Mouse (Mus musculus): ENCODE data around the gene Gale. TPM values are rescaled to one million over a fixed set of nuclear protein-coding genes. Genes with fewer than 3 reads are reported as not detected.

Gene Gale
- polyA plus RNA-seq, 1 experiment from 2014 or later = 47.7 TPM

DNA sequence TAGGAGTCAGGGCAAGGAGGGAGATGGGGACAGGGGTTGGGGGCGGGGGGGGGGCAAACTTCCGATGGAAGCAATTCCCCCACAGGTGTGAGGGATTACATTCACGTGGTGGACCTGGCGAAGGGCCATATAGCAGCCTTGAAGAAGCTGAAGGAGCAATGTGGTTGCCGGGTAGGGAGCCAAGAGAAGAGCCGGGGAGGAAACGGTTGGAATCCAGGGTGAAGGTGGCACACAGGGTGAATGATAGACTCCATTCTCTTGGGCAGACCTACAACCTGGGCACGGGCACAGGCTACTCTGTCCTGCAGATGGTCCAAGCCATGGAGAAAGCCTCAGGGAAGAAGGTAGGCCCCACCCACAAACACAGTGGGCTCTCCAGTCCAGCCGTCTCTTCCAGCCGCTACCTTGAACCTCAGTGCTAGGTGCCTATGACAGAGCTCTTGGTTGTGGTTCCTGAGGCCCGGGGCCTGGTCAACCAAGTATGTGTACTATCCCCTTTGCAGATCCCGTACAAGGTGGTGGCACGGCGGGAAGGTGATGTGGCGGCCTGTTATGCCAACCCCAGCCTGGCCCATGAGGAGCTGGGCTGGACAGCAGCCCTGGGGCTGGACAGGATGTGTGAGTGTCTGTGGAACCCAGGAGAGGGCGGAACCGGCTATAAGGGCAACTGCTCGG lies 3.7 kb downstream of the Gale start:
- no peak for ATAC-seq (ENCODE audit: insufficient number of reproducible peaks, insufficient read depth, low FRiP score, low read depth)
- no peaks in the 10 kb centered on the region for H3K27me3 ChIP-seq (ENCODE audit: control insufficient read depth, insufficient read depth, low read length)
- H3K27ac ChIP-seq (ENCODE audit: low read length) = no peak overlapping the region
- H3K4me2 ChIP-seq (replicated peaks; ENCODE audit: low read depth, low read length) = no peak overlapping the region
- peaks cover 19% of the 10 kb centered on the region for H3K4me1 ChIP-seq (ENCODE audit: control insufficient read depth, insufficient read depth, low read length)
- peaks cover 39% of the 10 kb centered on the region for H3K36me3 ChIP-seq (ENCODE audit: control insufficient read depth, insufficient read depth, low read length)
- H3K4me3 ChIP-seq (ENCODE audit: low read depth, low read length) = no peak overlapping the region
- 86% methylated on average over 18 of the region's 18 CpGs for WGBS
- H3K9ac ChIP-seq (replicated peaks; ENCODE audit: low read depth, low read length) = no peak overlapping the region
- H3K9me3 ChIP-seq (ENCODE audit: control insufficient read depth, low read depth, low read length) = no peaks in the 10 kb centered on the region

DNA sequence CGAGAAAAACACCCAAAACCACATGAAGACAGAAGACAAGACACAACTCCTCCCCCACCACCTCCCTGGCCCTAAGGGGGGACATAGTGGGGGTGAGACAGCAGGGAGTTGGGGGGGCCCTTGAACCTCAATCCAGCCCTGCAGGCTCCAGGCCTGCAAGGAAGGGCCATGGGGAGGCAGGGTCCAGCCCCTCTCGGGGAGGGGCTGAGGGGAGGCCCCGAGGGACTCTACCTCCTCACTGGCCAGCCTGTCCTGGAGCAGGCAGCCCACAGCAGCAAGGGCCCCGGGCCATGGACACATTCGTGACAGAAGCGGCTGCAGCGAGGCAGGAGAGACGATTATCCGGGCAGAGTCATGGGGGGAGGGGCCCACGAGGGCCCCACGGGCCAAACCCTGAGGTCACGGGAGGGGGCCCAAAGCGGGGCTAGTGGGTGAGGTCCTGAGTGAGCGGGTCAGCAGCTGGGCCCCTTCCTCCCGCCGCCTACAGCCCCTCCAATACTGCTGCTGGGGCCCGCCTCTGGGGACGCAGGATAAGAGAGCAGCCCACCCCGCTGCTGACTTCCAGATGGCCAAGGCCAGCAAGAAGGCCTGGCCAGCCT lies 4.8 kb downstream of the Gale start:
- WGBS = 64% methylated on average over 19 of the region's 19 CpGs
- ATAC-seq (ENCODE audit: insufficient number of reproducible peaks, insufficient read depth, low FRiP score, low read depth) = no peak
- H3K4me3 ChIP-seq (ENCODE audit: low read depth, low read length) = no peak overlapping the region
- H3K9ac ChIP-seq (replicated peaks; ENCODE audit: low read depth, low read length) = no peak overlapping the region
- H3K9me3 ChIP-seq (ENCODE audit: control insufficient read depth, low read depth, low read length) = no peaks in the 10 kb centered on the region
- no peak overlapping the region for H3K4me2 ChIP-seq (replicated peaks; ENCODE audit: low read depth, low read length)
- peaks cover 39% of the 10 kb centered on the region for H3K36me3 ChIP-seq (ENCODE audit: control insufficient read depth, insufficient read depth, low read length)
- H3K27me3 ChIP-seq (ENCODE audit: control insufficient read depth, insufficient read depth, low read length) = no peaks in the 10 kb centered on the region
- peaks cover 19% of the 10 kb centered on the region for H3K4me1 ChIP-seq (ENCODE audit: control insufficient read depth, insufficient read depth, low read length)
- H3K27ac ChIP-seq (ENCODE audit: low read length) = no peak overlapping the region

GRCm38 (mm10) chr4:135969070-135969750 lies 5.7 kb downstream of the Gale start:
- H3K4me1 ChIP-seq (ENCODE audit: control insufficient read depth, insufficient read depth, low read length) = peaks cover 17% of the 10 kb centered on the region
- H3K9me3 ChIP-seq (ENCODE audit: control insufficient read depth, low read depth, low read length) = no peaks in the 10 kb centered on the region
- H3K9ac ChIP-seq (replicated peaks; ENCODE audit: low read depth, low read length) = no peak overlapping the region
- H3K4me2 ChIP-seq (replicated peaks; ENCODE audit: low read depth, low read length) = no peak overlapping the region
- no peak for ATAC-seq (ENCODE audit: insufficient number of reproducible peaks, insufficient read depth, low FRiP score, low read depth)
- no peak overlapping the region for H3K4me3 ChIP-seq (ENCODE audit: low read depth, low read length)
- peaks cover 39% of the 10 kb centered on the region for H3K36me3 ChIP-seq (ENCODE audit: control insufficient read depth, insufficient read depth, low read length)
- H3K27ac ChIP-seq (ENCODE audit: low read length) = no peak overlapping the region
- H3K27me3 ChIP-seq (ENCODE audit: control insufficient read depth, insufficient read depth, low read length) = no peaks in the 10 kb centered on the region
- 88% methylated on average over 11 of the region's 13 CpGs for WGBS

DNA sequence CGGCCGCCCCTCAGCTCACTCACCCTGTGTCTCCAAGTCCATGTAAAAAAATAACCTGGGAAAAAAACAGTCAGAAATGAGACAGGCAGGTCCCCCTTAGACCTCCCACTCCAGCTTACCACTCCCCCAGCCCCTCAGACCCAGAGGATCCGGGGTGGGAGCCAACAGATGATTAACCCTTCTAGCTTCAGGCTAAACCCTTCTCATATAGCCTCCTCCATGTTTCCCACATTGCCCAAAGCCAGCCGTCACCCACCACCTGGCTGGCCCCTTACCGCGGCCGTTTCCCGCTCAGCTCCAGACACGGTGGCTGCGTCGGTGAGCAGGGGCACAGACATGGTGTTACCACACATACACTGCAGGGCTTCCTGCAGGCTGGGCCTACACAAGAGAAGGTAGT lies 7.1 kb downstream of the Gale start:
- Histone ChIP-seq H3K27ac (ENCODE audit: low read length) (no peak overlapping the region), H3K9me3 (ENCODE audit: control insufficient read depth, low read depth, low read length) (no peaks in the 10 kb centered on the region), H3K4me2 (replicated peaks; ENCODE audit: low read depth, low read length) (no peak overlapping the region), H3K27me3 (ENCODE audit: control insufficient read depth, insufficient read depth, low read length) (no peaks in the 10 kb centered on the region), H3K36me3 (ENCODE audit: control insufficient read depth, insufficient read depth, low read length) (peaks cover 45% of the 10 kb centered on the region), H3K9ac (replicated peaks; ENCODE audit: low read depth, low read length) (no peak overlapping the region), H3K4me1 (ENCODE audit: control insufficient read depth, insufficient read depth, low read length) (peaks cover 12% of the 10 kb centered on the region; the same call in 1 of the 2 replicates), H3K4me3 (ENCODE audit: low read depth, low read length) (no peak overlapping the region)
- ATAC-seq (ENCODE audit: insufficient number of reproducible peaks, insufficient read depth, low FRiP score, low read depth) = no peak
- WGBS = 84% methylated on average over 11 of the region's 11 CpGs

DNA sequence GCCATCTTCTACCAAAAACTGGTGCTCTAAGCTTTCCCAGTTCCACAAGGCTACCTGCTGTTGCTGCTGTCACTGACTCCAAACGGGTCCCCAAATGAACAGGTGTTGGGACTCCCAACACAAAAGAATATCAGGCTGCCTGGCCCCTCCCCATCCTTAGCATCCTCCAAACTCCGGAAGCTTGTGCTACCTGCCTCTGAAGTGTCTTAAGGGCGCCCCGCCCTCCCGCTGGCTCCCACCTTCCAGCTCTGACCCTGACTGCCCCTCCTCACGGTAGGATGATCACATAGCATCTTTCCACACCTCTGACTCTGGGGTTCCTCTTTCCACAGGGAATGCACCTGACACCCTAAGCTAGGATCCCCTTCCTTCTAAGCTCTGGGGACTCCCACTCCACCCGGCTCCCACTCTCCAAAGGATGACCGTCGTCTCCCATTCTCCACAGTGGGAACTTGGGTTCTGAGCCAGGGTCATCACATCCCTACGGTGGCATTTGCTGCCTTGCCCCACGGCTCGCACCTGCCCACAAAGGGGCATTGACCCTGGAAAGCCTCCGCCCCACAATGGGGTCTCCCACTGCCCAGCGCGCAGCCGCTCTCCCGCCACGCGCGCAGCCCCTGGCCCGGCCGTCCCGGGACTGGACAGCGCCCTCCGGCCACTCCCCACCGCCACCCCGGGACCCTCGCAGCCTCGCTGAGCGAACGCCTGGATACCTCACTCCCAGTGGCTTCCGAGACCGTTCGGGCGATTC lies 8.5 kb downstream of the Gale start:
- H3K27me3 ChIP-seq (ENCODE audit: control insufficient read depth, insufficient read depth, low read length) = no peaks in the 10 kb centered on the region
- H3K9ac ChIP-seq (replicated peaks; ENCODE audit: low read depth, low read length) = peak overlapping the region; percentile 65
- peak overlapping the region; percentile 64 for H3K4me3 ChIP-seq (ENCODE audit: low read depth, low read length)
- H3K4me1 ChIP-seq (ENCODE audit: control insufficient read depth, insufficient read depth, low read length) = peaks cover 12% of the 10 kb centered on the region; the same call in 1 of the 2 replicates
- WGBS = under 1% methylated on average over 34 of the region's 35 CpGs
- H3K9me3 ChIP-seq (ENCODE audit: control insufficient read depth, low read depth, low read length) = no peaks in the 10 kb centered on the region
- 0 out of 2 replicates have a peak, but pooled peaks have one; percentile 44 for ATAC-seq (ENCODE audit: insufficient number of reproducible peaks, insufficient read depth, low FRiP score, low read depth)
- H3K27ac ChIP-seq (ENCODE audit: low read length) = no peak overlapping the region; the same call in 1 of the 2 replicates
- peaks cover 50% of the 10 kb centered on the region for H3K36me3 ChIP-seq (ENCODE audit: control insufficient read depth, insufficient read depth, low read length)
- H3K4me2 ChIP-seq (replicated peaks; ENCODE audit: low read depth, low read length) = peak overlapping the region; percentile 92

DNA sequence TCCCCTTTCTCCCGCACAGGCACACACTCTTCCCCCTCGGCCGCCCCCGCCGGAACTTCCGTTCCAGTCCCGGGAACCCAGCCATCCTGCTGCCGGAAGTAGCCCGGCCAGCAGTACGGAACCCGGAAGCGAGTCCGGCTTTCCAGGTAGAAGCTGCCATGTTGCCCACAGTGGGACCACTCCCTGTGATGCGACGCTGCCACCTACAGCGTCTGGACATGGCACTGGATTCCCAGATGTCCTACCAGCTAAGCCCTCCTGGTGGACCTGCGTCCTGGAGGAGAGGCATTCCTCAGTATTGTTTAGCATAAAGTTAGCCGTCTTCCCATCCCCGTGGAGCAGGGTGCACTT lies 9.0 kb downstream of the Gale start, which contains the start of gene Lypla2:
Gene Lypla2 (minus strand): TSS at position 71 of the 351 bp plus-strand sequence.
- Histone ChIP-seq H3K9me3 (ENCODE audit: control insufficient read depth, low read depth, low read length) (no peaks in the 10 kb centered on the region), H3K4me3 (ENCODE audit: low read depth, low read length) (peak within 1 kb of the TSS; percentile 64), H3K27ac (ENCODE audit: low read length) (no peak within 1 kb of the TSS; the same call in 1 of the 2 replicates), H3K36me3 (ENCODE audit: control insufficient read depth, insufficient read depth, low read length) (peaks cover 48% of the 10 kb centered on the region), H3K4me2 (replicated peaks; ENCODE audit: low read depth, low read length) (peak within 1 kb of the TSS; percentile 92), H3K4me1 (ENCODE audit: control insufficient read depth, insufficient read depth, low read length) (peaks cover 12% of the 10 kb centered on the region; the same call in 1 of the 2 replicates), H3K9ac (replicated peaks; ENCODE audit: low read depth, low read length) (peak within 1 kb of the TSS; percentile 65), H3K27me3 (ENCODE audit: control insufficient read depth, insufficient read depth, low read length) (no peaks in the 10 kb centered on the region)
- WGBS = 1% methylated on average over 19 of the region's 19 CpGs
- peak; percentile 89 for ATAC-seq (ENCODE audit: insufficient number of reproducible peaks, insufficient read depth, low FRiP score, low read depth)

DNA sequence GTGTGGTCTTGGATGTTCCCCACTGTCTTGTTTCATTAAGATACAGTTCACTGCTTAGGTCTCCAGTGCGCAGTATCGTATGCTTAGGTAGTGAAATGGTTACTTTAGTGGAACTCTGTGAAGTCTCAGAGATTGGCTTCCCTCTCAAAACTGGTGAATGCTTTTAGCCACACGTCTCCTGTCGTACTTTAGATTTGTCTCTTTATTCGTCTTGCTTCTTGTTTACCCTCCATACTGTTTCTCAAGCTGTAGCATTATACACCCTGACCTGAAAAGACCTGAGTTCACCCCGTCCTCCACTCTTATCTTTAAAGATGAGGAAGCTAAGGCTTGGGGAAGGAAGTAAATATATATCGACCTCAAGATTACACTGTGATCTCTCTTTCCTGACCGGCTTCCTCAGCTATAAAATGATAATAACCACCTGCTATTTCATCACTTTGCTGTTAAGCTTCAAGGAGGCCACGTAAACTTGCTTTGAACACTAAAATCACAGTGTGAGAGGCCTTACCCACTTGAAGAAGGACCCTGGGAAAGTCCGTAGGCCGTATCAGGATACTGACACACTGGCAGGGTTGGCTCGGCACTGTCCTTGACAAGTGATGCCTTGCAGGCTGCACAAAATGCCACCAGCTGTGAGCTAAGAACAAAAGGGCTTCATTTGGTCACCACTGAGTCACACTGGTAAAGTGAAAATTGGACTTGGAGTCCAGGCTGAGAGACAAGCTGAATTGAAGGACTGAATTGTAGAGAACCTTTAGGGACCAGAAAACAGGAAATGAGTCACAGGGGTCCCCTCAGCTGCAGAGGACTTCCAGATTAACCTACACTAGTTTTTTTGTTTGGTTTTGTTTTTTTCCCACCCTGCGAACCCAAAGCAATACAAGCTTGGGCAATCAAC lies 9.6 kb downstream of the Gale start:
- WGBS = 62% methylated on average over 13 of the region's 13 CpGs
- Histone ChIP-seq H3K4me1 (ENCODE audit: control insufficient read depth, insufficient read depth, low read length) (peaks cover 12% of the 10 kb centered on the region; the same call in 1 of the 2 replicates), H3K9me3 (ENCODE audit: control insufficient read depth, low read depth, low read length) (no peaks in the 10 kb centered on the region), H3K9ac (replicated peaks; ENCODE audit: low read depth, low read length) (no peak overlapping the region), H3K4me2 (replicated peaks; ENCODE audit: low read depth, low read length) (peak overlapping the region; percentile 92), H3K27me3 (ENCODE audit: control insufficient read depth, insufficient read depth, low read length) (no peaks in the 10 kb centered on the region), H3K4me3 (ENCODE audit: low read depth, low read length) (peak overlapping the region; percentile 64), H3K27ac (ENCODE audit: low read length) (no peak overlapping the region), H3K36me3 (ENCODE audit: control insufficient read depth, insufficient read depth, low read length) (peaks cover 42% of the 10 kb centered on the region)
- ATAC-seq (ENCODE audit: insufficient number of reproducible peaks, insufficient read depth, low FRiP score, low read depth) = no peak

Measured in stomach, embryonic 14.5 days (tissue).